Mouse (Mus musculus): Measurements from ENCODE around the gene Xrn2. TPM values are rescaled to one million over a fixed set of nuclear protein-coding genes. Genes with fewer than 3 reads are reported as not detected.

Gene Xrn2
- 165 TPM for polyA plus RNA-seq (2017; shearing (Covaris generic))

DNA sequence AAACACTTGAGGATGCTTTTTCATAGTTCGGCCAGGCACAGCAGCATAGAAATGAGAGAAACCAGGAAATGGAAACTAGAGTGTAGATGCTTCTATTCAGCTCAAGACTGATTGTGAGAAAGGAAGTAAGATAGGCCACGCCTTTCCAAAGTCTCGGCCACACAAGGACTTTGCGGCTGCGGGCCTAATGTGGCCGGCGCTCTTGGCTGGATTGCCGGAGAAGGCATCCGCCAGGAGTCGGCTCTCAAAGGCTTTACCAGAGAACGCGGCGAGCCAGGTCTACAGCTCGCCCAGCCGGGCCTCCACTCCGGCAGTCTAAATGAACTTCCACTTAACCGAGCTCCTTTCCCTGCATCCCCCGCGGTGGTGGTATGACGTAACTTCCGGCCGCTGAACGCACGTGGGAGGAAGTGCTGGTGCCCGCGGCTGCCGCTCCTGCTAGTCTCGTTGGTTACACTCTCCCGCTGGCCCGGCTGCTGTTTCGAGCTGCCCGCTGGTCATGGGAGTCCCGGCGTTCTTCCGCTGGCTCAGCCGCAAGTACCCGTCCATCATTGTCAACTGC, at the start of gene Xrn2:
Xrn2 (plus strand) TSS at position 374 of the 562 bp plus-strand sequence.

DNA sequence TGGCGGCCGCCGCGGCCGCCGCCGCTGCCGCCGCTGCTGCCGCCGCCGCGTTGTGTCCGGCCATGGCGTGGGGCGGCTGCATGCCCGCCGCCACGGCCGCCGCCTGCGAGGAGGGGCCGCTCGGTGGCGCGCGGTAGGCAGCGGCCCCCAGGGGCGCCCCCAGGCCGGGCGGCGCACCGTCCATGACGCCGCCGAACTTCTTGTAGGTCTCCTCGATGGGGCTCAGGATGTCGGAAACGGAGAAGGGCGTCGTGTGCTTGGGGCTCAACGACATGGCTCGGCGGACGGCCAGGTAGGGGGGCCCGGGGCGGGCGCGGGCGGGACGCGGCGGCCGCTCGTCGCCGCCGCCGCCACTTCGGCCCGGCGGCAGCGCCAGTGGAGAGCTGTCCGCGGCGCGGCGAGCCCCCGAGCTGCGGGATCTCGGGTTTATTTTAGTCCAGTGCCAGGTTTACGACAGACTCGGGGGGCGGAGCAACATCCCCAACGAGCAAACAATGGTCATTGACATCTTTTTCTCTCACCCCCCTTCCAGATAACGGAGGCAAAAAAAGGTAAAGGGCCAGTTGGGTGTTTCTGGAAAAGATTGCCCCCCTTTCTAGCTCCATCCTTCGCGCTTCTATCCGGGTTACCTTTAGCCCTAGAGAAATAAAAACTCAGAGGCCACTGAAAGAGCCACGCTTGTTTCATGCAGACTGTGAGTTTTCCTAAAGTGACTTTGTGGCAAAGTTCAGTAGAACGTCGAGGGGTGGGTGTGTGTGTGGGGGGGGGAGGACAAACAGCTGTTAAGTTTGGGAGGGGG, 72.5 kb downstream of the Xrn2 start, which contains the start of gene Nkx2-4:
Nkx2-4 (minus strand) TSS at position 374 of the 799 bp plus-strand sequence.

Other genes with a start within 250 kb of the Xrn2 start
- 21.3 TPM for gene Kiz, start 157.1 kb upstream of the Xrn2 start, polyA plus RNA-seq (2017; shearing (Covaris generic))
- gene Nkx2-4, start 72.4 kb downstream of the Xrn2 start, polyA plus RNA-seq (2017; shearing (Covaris generic)), result not detected
- gene Nkx2-2, start 181.2 kb downstream of the Xrn2 start, polyA plus RNA-seq (2017; shearing (Covaris generic)), result not detected